Mouse (Mus musculus) midbrain, embryonic 13.5 days (tissue): Measurements from ENCODE around the gene Gtf2i. TPM values are rescaled to one million over a fixed set of nuclear protein-coding genes. Genes with fewer than 3 reads are reported as not detected.

ENCODE experiments used
- ATAC-seq: fragments of 200-750 bp; cut with Nextera tagmentation; 2 replicates; pipeline ENCODE4 v1.8.0; 2017; ENCODE audit warnings: mild to moderate bottlenecking, moderate TSS enrichment, moderate library complexity
- H3K27ac ChIP-seq: fragments of 300-500 bp; sonication (generic); 2 replicates; pipeline ENCODE4 v1.5.1; 2015; ENCODE audit warnings: inconsistent platforms, mild to moderate bottlenecking, moderate library complexity
- H3K27me3 ChIP-seq: fragments of 300-500 bp; sonication (generic); 2 replicates; pipeline ENCODE4 v1.6.1; 2015; ENCODE audit warnings: mild to moderate bottlenecking, inconsistent platforms
- H3K36me3 ChIP-seq: fragments of 300-500 bp; sonication (generic); 2 replicates; pipeline ENCODE4 v1.6.1; 2015; ENCODE audit warnings: mild to moderate bottlenecking, inconsistent platforms
- H3K4me1 ChIP-seq: fragments of 300-500 bp; sonication (generic); replicated peaks from 2 replicates; pipeline ENCODE4 v1.6.1; 2015; ENCODE audit warnings: inconsistent platforms
- H3K4me2 ChIP-seq: fragments of 300-500 bp; sonication (generic); replicated peaks from 2 replicates; pipeline ENCODE4 v1.6.1; 2015; ENCODE audit warnings: moderate library complexity, mild to moderate bottlenecking, inconsistent platforms
- H3K4me3 ChIP-seq: fragments of 300-500 bp; sonication (generic); replicated peaks from 2 replicates; pipeline ENCODE4 v1.5.1; 2015; ENCODE audit warnings: mild to moderate bottlenecking, inconsistent platforms
- H3K9ac ChIP-seq: fragments of 300-500 bp; sonication (generic); replicated peaks from 2 replicates; pipeline ENCODE4 v1.6.1; 2015; ENCODE audit warnings: mild to moderate bottlenecking, inconsistent platforms
- H3K9me3 ChIP-seq: fragments of 300-500 bp; sonication (generic); 2 replicates; pipeline ENCODE4 v1.6.1; 2016; ENCODE audit warnings: mild to moderate bottlenecking, inconsistent platforms
- WGBS: fragments of 180-500 bp; shearing (Covaris S2); methylation state at CpG from one replicate; pipeline ENCODE4 v1.1.7; 2015; 5-methylcytosine and 5-hydroxymethylcytosine counted together
- polyA plus RNA-seq: library from polyadenylated mRNA; unstranded; fragments of >200 nt; fragmentation: Nextera tagmentation; extraction: Ambion mirVana; gene quantifications from 2 replicates; pipeline ENCODE4 v1.2.1, GENCODE M21; 2015

Gene Gtf2i
- polyA plus RNA-seq, 1 experiment from 2014 or later, result 191 TPM

- H3K36me3 ChIP-seq, result peaks cover 93% of the 10 kb centered on the region
- no peak for ATAC-seq
- WGBS, result 93% methylated on average over 6 of the region's 6 CpGs
Observed at GRCm38 (mm10) chr5:134291096-134291495, 23.5 kb downstream of the Gtf2i start.

GRCm38 (mm10) chr5:134289935-134290560, 24.5 kb downstream of the Gtf2i start:
- ATAC-seq, result no peak
- Histone ChIP-seq H3K36me3 (peaks cover 96% of the 10 kb centered on the region), H3K4me3 (no peak overlapping the region), H3K9me3 (no peaks in the 10 kb centered on the region), H3K4me1 (no peaks in the 10 kb centered on the region), H3K27me3 (no peaks in the 10 kb centered on the region), H3K4me2 (no peak overlapping the region), H3K9ac (no peak overlapping the region), H3K27ac (no peak overlapping the region)
- 90% methylated on average over 12 of the region's 12 CpGs for WGBS

More at GRCm38 (mm10) chr5:134291096-134291495, 23.5 kb downstream of the Gtf2i start:
- no peak overlapping the region for H3K4me3 ChIP-seq
- H3K4me2 ChIP-seq, result no peak overlapping the region
- H3K9ac ChIP-seq, result no peak overlapping the region
- H3K4me1 ChIP-seq, result no peaks in the 10 kb centered on the region
- H3K27me3 ChIP-seq, result no peaks in the 10 kb centered on the region
- no peak overlapping the region for H3K27ac ChIP-seq
- H3K9me3 ChIP-seq, result no peaks in the 10 kb centered on the region

GRCm38 (mm10) chr5:134288071-134288470, 26.5 kb downstream of the Gtf2i start:
- Histone ChIP-seq H3K36me3 (peaks cover 98% of the 10 kb centered on the region), H3K4me2 (no peak overlapping the region), H3K9ac (no peak overlapping the region), H3K27ac (no peak overlapping the region), H3K4me3 (no peak overlapping the region), H3K9me3 (no peaks in the 10 kb centered on the region), H3K27me3 (no peaks in the 10 kb centered on the region), H3K4me1 (no peaks in the 10 kb centered on the region)
- ATAC-seq, result no peak
- WGBS, result 87% methylated on average over 3 of the region's 3 CpGs

GRCm38 (mm10) chr5:134284921-134285320, 29.6 kb downstream of the Gtf2i start:
- peaks cover 95% of the 10 kb centered on the region for H3K36me3 ChIP-seq
- no peak overlapping the region for H3K4me3 ChIP-seq
- no peak overlapping the region for H3K27ac ChIP-seq
- H3K4me1 ChIP-seq, result no peaks in the 10 kb centered on the region
- H3K9me3 ChIP-seq, result no peaks in the 10 kb centered on the region
- ATAC-seq, result no peak
- WGBS, result 95% methylated on average over 12 of the region's 12 CpGs
- no peak overlapping the region for H3K9ac ChIP-seq
- no peaks in the 10 kb centered on the region for H3K27me3 ChIP-seq
- H3K4me2 ChIP-seq, result no peak overlapping the region

- H3K9ac ChIP-seq, result no peak overlapping the region
- no peaks in the 10 kb centered on the region for H3K9me3 ChIP-seq
- H3K4me1 ChIP-seq, result no peaks in the 10 kb centered on the region
- no peak overlapping the region for H3K27ac ChIP-seq
- H3K36me3 ChIP-seq, result peaks cover 94% of the 10 kb centered on the region
- H3K4me3 ChIP-seq, result no peak overlapping the region
- no peaks in the 10 kb centered on the region for H3K27me3 ChIP-seq
- H3K4me2 ChIP-seq, result no peak overlapping the region
- ATAC-seq, result no peak
- 92% methylated on average over 9 of the region's 9 CpGs for WGBS
Observed at GRCm38 (mm10) chr5:134282603-134283002, 32.0 kb downstream of the Gtf2i start.

- Histone ChIP-seq H3K27me3 (no peaks in the 10 kb centered on the region), H3K9me3 (no peaks in the 10 kb centered on the region), H3K36me3 (peaks cover 94% of the 10 kb centered on the region), H3K9ac (no peak overlapping the region), H3K27ac (no peak overlapping the region), H3K4me2 (no peak overlapping the region), H3K4me1 (no peaks in the 10 kb centered on the region), H3K4me3 (no peak overlapping the region)
- no peak for ATAC-seq
- WGBS, result 76% methylated on average over 3 of the region's 3 CpGs
Observed at GRCm38 (mm10) chr5:134282076-134282475, 32.5 kb downstream of the Gtf2i start.

- H3K4me1 ChIP-seq, result no peaks in the 10 kb centered on the region
- 92% methylated on average over 7 of the region's 7 CpGs for WGBS
Observed at GRCm38 (mm10) chr5:134279371-134279770, 35.2 kb downstream of the Gtf2i start.

GRCm38 (mm10) chr5:134277109-134277508, 37.5 kb downstream of the Gtf2i start:
- Histone ChIP-seq H3K4me3 (no peak overlapping the region), H3K27me3 (no peaks in the 10 kb centered on the region), H3K9me3 (no peaks in the 10 kb centered on the region), H3K4me2 (no peak overlapping the region), H3K9ac (no peak overlapping the region), H3K4me1 (no peaks in the 10 kb centered on the region), H3K36me3 (peaks cover 92% of the 10 kb centered on the region), H3K27ac (no peak overlapping the region)
- WGBS, result 92% methylated on average over 4 of the region's 4 CpGs
- ATAC-seq, result no peak

More at GRCm38 (mm10) chr5:134279371-134279770, 35.2 kb downstream of the Gtf2i start:
- Histone ChIP-seq H3K9me3 (no peaks in the 10 kb centered on the region), H3K36me3 (peaks cover 92% of the 10 kb centered on the region), H3K27me3 (no peaks in the 10 kb centered on the region), H3K4me2 (no peak overlapping the region), H3K27ac (no peak overlapping the region), H3K4me3 (no peak overlapping the region), H3K9ac (no peak overlapping the region)
- no peak for ATAC-seq

GRCm38 (mm10) chr5:134275556-134275955, 39.0 kb downstream of the Gtf2i start:
- H3K4me2 ChIP-seq, result no peak overlapping the region
- H3K9ac ChIP-seq, result no peak overlapping the region
- peaks cover 96% of the 10 kb centered on the region for H3K36me3 ChIP-seq
- no peak overlapping the region for H3K27ac ChIP-seq
- H3K9me3 ChIP-seq, result no peaks in the 10 kb centered on the region
- H3K4me1 ChIP-seq, result no peaks in the 10 kb centered on the region
- no peaks in the 10 kb centered on the region for H3K27me3 ChIP-seq
- no peak overlapping the region for H3K4me3 ChIP-seq
- ATAC-seq, result no peak
- WGBS, result 90% methylated on average over 10 of the region's 10 CpGs

- H3K27me3 ChIP-seq, result no peaks in the 10 kb centered on the region
Observed at GRCm38 (mm10) chr5:134275021-134275420, 39.5 kb downstream of the Gtf2i start.

GRCm38 (mm10) chr5:134273761-134274160, 40.8 kb downstream of the Gtf2i start:
- no peak overlapping the region for H3K9ac ChIP-seq
- H3K9me3 ChIP-seq, result no peaks in the 10 kb centered on the region
- no peak for ATAC-seq
- peaks cover 95% of the 10 kb centered on the region for H3K36me3 ChIP-seq
- WGBS, result 94% methylated on average over 8 of the region's 8 CpGs
- H3K27me3 ChIP-seq, result no peaks in the 10 kb centered on the region
- H3K4me3 ChIP-seq, result no peak overlapping the region
- H3K4me1 ChIP-seq, result no peaks in the 10 kb centered on the region
- H3K4me2 ChIP-seq, result no peak overlapping the region
- no peak overlapping the region for H3K27ac ChIP-seq

More at GRCm38 (mm10) chr5:134275021-134275420, 39.5 kb downstream of the Gtf2i start:
- H3K4me2 ChIP-seq, result no peak overlapping the region
- ATAC-seq, result no peak
- H3K4me1 ChIP-seq, result no peaks in the 10 kb centered on the region
- H3K36me3 ChIP-seq, result peaks cover 96% of the 10 kb centered on the region
- H3K4me3 ChIP-seq, result no peak overlapping the region
- no peaks in the 10 kb centered on the region for H3K9me3 ChIP-seq
- 92% methylated on average over 11 of the region's 11 CpGs for WGBS
- H3K9ac ChIP-seq, result no peak overlapping the region
- no peak overlapping the region for H3K27ac ChIP-seq

- H3K27ac ChIP-seq, result no peak overlapping the region
- peaks cover 96% of the 10 kb centered on the region for H3K36me3 ChIP-seq
- no peak overlapping the region for H3K9ac ChIP-seq
- no peaks in the 10 kb centered on the region for H3K4me1 ChIP-seq
- H3K4me2 ChIP-seq, result no peak overlapping the region
- no peak overlapping the region for H3K4me3 ChIP-seq
- WGBS, result 87% methylated on average over 11 of the region's 11 CpGs
- no peaks in the 10 kb centered on the region for H3K27me3 ChIP-seq
- no peak for ATAC-seq
- H3K9me3 ChIP-seq, result no peaks in the 10 kb centered on the region
Observed at GRCm38 (mm10) chr5:134272761-134273160, 41.8 kb downstream of the Gtf2i start.

GRCm38 (mm10) chr5:134271421-134271820, 43.1 kb downstream of the Gtf2i start:
- Histone ChIP-seq H3K4me2 (no peak overlapping the region), H3K9ac (no peak overlapping the region), H3K36me3 (peaks cover 95% of the 10 kb centered on the region), H3K4me3 (no peak overlapping the region), H3K27ac (no peak overlapping the region), H3K27me3 (no peaks in the 10 kb centered on the region), H3K9me3 (no peaks in the 10 kb centered on the region), H3K4me1 (no peaks in the 10 kb centered on the region)
- WGBS, result 86% methylated on average over 11 of the region's 11 CpGs
- ATAC-seq, result no peak
